Mouse (Mus musculus) 416B (cell line): Measurements from ENCODE around the gene Dlx4.

ENCODE experiments used
- DNase-seq: peaks from one replicate; pipeline ENCODE4 v3.0.0; 2011; ENCODE audit warnings: low read depth

Dlx4 gene

GRCm38 (mm10) chr11:95145851-95146403, at the start of gene Dlx4:
TSS of gene Dlx4 (minus strand) at chr11:95146263.
- DNase-seq = peak; percentile 75

- DNase-seq = no peak
Observed at GRCm38 (mm10) chr11:95189863-95190262, 43.8 kb upstream of the Dlx4 start.

- DNase-seq = no peak
Observed at GRCm38 (mm10) chr11:95186826-95187225, 40.8 kb upstream of the Dlx4 start.

GRCm38 (mm10) chr11:95185700-95186099, 39.6 kb upstream of the Dlx4 start:
- no peak for DNase-seq

GRCm38 (mm10) chr11:95184561-95184960, 38.5 kb upstream of the Dlx4 start:
- DNase-seq = no peak

GRCm38 (mm10) chr11:95179311-95179710, 33.2 kb upstream of the Dlx4 start:
- no peak for DNase-seq

GRCm38 (mm10) chr11:95165857-95166256, 19.8 kb upstream of the Dlx4 start:
- DNase-seq = peak; percentile 56

GRCm38 (mm10) chr11:95161708-95162107, 15.6 kb upstream of the Dlx4 start:
- no peak for DNase-seq

GRCm38 (mm10) chr11:95160693-95161092, 14.6 kb upstream of the Dlx4 start:
- DNase-seq = peak; percentile 55

GRCm38 (mm10) chr11:95159763-95160371, 13.8 kb upstream of the Dlx4 start:
- DNase-seq = no peak

- DNase-seq = peak; percentile 87
Observed at GRCm38 (mm10) chr11:95157872-95158271, 11.8 kb upstream of the Dlx4 start.

GRCm38 (mm10) chr11:95157356-95157755, 11.3 kb upstream of the Dlx4 start:
- no peak for DNase-seq

- DNase-seq = no peak
Observed at GRCm38 (mm10) chr11:95155511-95155910, 9.4 kb upstream of the Dlx4 start.

GRCm38 (mm10) chr11:95153681-95154080, 7.6 kb upstream of the Dlx4 start:
- no peak for DNase-seq

GRCm38 (mm10) chr11:95153116-95153515, 7.1 kb upstream of the Dlx4 start:
- no peak for DNase-seq

- no peak for DNase-seq
Observed at GRCm38 (mm10) chr11:95150269-95151049, 4.4 kb upstream of the Dlx4 start.

GRCm38 (mm10) chr11:95149462-95150268, 3.6 kb upstream of the Dlx4 start:
- no peak for DNase-seq

- DNase-seq = no peak
Observed at GRCm38 (mm10) chr11:95148754-95149153, 2.7 kb upstream of the Dlx4 start.

- no peak for DNase-seq
Observed at GRCm38 (mm10) chr11:95144946-95145483, 1.0 kb downstream of the Dlx4 start.

- no peak for DNase-seq
Observed at GRCm38 (mm10) chr11:95144091-95144945, 1.7 kb downstream of the Dlx4 start.

- no peak for DNase-seq
Observed at GRCm38 (mm10) chr11:95143663-95144062, 2.4 kb downstream of the Dlx4 start.
